Mouse (Mus musculus) forebrain, embryonic 10.5 days (tissue): ENCODE measurements around the gene Pdia5. TPM values are rescaled to one million over a fixed set of nuclear protein-coding genes. Genes with fewer than 3 reads are reported as not detected.

Source experiments
- DNase-seq: peaks from one replicate; pipeline ENCODE4 v3.0.0-alpha.2; 2017; ENCODE audit warnings: low spot score; ENCODE audit errors: extremely low spot score
- H3K27ac ChIP-seq: fragments of 300-500 bp; sonication (generic); 2 replicates; pipeline ENCODE4 v1.5.1; 2016; ENCODE audit warnings: mild to moderate bottlenecking
- H3K27me3 ChIP-seq: fragments of 300-500 bp; sonication (generic); 2 replicates; pipeline ENCODE4 v1.6.1; 2016; ENCODE audit warnings: mild to moderate bottlenecking; ENCODE audit not compliant: poor library complexity, severe bottlenecking
- H3K36me3 ChIP-seq: fragments of 300-500 bp; sonication (generic); replicated peaks from 2 replicates; pipeline ENCODE4 v1.6.1; 2016; ENCODE audit warnings: mild to moderate bottlenecking, moderate library complexity
- H3K4me1 ChIP-seq: fragments of 300-500 bp; sonication (generic); 2 replicates; pipeline ENCODE4 v1.6.1; 2016
- H3K4me3 ChIP-seq: fragments of 300-500 bp; sonication (generic); 2 replicates; pipeline ENCODE4 v1.5.1; 2016; ENCODE audit warnings: mild to moderate bottlenecking, moderate library complexity
- H3K9me3 ChIP-seq: fragments of 300-500 bp; sonication (generic); 2 replicates; pipeline ENCODE4 v1.6.1; 2016; ENCODE audit warnings: mild to moderate bottlenecking, moderate library complexity
- WGBS: fragments of 180-500 bp; shearing (Covaris S2); methylation state at CpG from one replicate; pipeline ENCODE4 v1.1.7; 2016; 5-methylcytosine and 5-hydroxymethylcytosine counted together
- polyA plus RNA-seq: library from polyadenylated mRNA; unstranded; fragments of >200 nt; fragmentation: Nextera tagmentation; extraction: Ambion mirVana; gene quantifications from 2 replicates; pipeline ENCODE4 v1.2.1, GENCODE M21; 2016

Gene Pdia5
- polyA plus RNA-seq, 1 experiment from 2014 or later: 19.1 TPM

DNA sequence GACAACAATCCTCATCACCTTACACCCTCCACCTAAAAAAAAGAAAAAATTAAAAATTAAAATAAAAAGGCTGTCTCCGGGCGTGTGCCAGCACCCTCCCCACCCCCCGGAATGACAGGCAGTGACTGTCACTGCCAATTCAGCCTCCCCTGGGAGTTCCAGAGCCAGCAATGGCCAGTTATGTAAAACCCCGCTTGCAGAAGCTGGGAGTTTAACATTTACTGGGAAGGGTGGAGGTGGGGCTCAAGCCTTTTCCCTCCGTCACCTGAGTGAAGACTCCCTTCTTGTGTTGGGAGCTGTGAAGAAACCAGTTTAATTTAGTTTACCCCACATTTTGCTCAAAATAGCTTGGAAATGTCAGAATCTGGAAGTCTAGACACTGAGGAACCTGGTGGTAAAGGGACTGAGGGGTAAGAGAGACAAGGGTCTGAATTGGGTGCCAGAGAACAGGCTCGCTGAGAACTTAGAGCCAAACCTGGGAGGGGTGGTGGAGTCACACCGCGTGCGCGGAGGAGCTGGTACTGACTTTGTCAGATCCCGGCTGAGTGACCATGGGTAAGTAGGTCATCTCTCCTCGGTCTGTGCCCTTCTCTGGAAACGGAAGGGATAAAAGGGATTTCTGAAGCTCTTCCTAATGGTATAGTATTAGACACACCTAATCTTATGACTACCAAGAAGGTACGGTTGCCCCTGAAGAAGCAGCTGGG, 18.0 kb downstream of the Pdia5 start:
- Histone ChIP-seq H3K9me3 (no peaks in the 10 kb centered on the region), H3K4me3 (no peak overlapping the region), H3K27me3 (no peaks in the 10 kb centered on the region), H3K4me1 (0 out of 2 replicates have a peak, but pooled peaks cover 9% of the 10 kb centered on the region), H3K27ac (no peak overlapping the region), H3K36me3 (peaks cover 6% of the 10 kb centered on the region; the same call in 1 of the 2 replicates)
- no peak for DNase-seq
- WGBS: 92% methylated on average over 14 of the region's 14 CpGs

DNA sequence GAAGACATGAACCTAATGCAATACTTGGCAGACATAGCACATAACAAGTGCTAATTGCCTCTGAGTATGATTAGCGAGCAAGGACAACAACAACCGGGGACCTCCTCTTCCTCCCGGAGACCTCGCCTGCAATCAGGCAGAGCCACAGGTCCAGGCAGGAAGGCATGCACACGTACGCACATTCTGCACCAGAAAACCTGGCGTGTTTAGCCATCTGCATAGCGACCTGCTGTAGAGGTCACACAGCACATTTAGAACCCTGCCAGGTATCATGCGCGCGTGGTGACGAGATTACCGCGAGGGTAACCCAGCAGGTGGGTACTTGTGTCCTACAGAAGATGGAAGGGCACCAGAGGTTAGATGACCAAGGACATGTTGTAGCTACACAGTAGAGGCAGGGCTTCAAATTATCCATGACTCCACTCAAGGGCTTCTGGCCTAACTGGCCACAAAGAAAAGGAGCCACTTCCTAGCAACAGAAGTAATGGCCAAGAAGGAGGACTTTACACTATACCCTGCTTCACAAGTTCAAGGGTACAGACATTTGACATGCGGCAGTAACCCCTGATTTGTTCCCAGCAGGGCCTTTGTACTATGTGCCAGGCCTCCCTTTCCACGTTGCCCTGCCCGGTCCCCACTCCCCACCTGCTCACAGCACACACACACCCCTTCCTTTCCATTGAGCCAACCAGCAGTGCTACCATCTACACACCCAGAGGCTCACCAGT, 18.7 kb downstream of the Pdia5 start:
- Histone ChIP-seq H3K4me1 (0 out of 2 replicates have a peak, but pooled peaks cover 9% of the 10 kb centered on the region), H3K27ac (no peak overlapping the region), H3K27me3 (no peaks in the 10 kb centered on the region), H3K4me3 (no peak overlapping the region), H3K9me3 (no peaks in the 10 kb centered on the region), H3K36me3 (peaks cover 6% of the 10 kb centered on the region; the same call in 1 of the 2 replicates)
- DNase-seq: no peak
- 95% methylated on average over 17 of the region's 17 CpGs for WGBS

- no peaks in the 10 kb centered on the region for H3K9me3 ChIP-seq
- no peak overlapping the region for H3K27ac ChIP-seq
- no peak for DNase-seq
- H3K36me3 ChIP-seq: peaks cover 8% of the 10 kb centered on the region; the same call in 1 of the 2 replicates
- peaks cover 12% of the 10 kb centered on the region for H3K4me1 ChIP-seq
- WGBS: 85% methylated on average over 8 of the region's 8 CpGs
- H3K27me3 ChIP-seq: no peaks in the 10 kb centered on the region
- no peak overlapping the region for H3K4me3 ChIP-seq
Measured at GRCm38 (mm10) chr16:35470983-35471382, 19.7 kb downstream of the Pdia5 start.

GRCm38 (mm10) chr16:35470096-35470495, 20.6 kb downstream of the Pdia5 start:
- H3K36me3 ChIP-seq: peaks cover 12% of the 10 kb centered on the region; the same call in 1 of the 2 replicates
- H3K27ac ChIP-seq: no peak overlapping the region
- no peak overlapping the region for H3K4me3 ChIP-seq
- DNase-seq: no peak
- no peaks in the 10 kb centered on the region for H3K27me3 ChIP-seq
- WGBS: 91% methylated on average over 8 of the region's 8 CpGs
- peaks cover 21% of the 10 kb centered on the region for H3K4me1 ChIP-seq
- H3K9me3 ChIP-seq: no peaks in the 10 kb centered on the region

DNA sequence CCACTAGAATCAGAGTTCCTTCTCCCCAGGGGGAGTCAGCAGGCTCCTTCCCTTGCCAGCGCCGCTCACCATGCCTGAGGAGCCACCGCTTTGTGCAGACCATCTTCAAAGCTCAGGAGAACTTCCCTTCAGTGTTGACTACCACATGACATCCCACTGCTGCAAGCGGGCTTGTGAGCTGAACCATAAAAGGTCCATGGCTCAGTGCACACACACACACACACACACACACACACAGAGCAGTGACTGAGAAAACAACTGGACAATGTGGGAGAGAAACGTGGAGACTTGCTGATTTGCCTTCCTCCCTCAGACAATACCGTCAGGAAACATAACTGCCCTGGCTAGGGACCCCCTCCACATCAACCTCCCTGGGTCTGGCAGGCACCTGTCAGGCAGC, 21.7 kb downstream of the Pdia5 start:
- H3K4me1 ChIP-seq: peaks cover 31% of the 10 kb centered on the region
- DNase-seq: no peak
- H3K27me3 ChIP-seq: no peaks in the 10 kb centered on the region
- H3K27ac ChIP-seq: no peak overlapping the region
- H3K36me3 ChIP-seq: peaks cover 12% of the 10 kb centered on the region; the same call in 1 of the 2 replicates
- 85% methylated on average over 6 of the region's 6 CpGs for WGBS
- H3K9me3 ChIP-seq: no peaks in the 10 kb centered on the region
- H3K4me3 ChIP-seq: no peak overlapping the region

DNA sequence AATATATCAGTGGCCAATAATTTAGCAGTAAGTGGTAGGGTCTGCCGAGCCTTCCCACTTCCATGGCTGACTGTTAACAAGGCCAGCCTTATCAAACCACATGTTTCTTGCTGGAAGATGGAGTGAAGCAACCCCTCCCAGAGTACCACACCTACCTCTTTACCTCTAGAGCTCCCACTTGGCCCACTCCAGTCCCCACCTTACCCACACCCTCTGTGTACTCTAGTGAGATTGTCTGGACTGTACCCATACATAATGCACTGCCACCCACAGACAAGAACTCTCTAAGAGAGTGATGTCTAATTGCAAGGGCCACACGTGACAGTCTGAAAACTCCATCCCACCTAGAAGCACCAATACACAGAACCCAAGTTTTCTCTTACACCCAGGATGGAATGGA, 23.6 kb downstream of the Pdia5 start:
- H3K4me1 ChIP-seq: peaks cover 43% of the 10 kb centered on the region
- H3K4me3 ChIP-seq: no peak overlapping the region
- WGBS: 84% methylated on average over 2 of the region's 2 CpGs
- H3K27me3 ChIP-seq: no peaks in the 10 kb centered on the region
- peaks cover 29% of the 10 kb centered on the region for H3K36me3 ChIP-seq
- no peak overlapping the region for H3K27ac ChIP-seq
- H3K9me3 ChIP-seq: no peaks in the 10 kb centered on the region
- DNase-seq: no peak

DNA sequence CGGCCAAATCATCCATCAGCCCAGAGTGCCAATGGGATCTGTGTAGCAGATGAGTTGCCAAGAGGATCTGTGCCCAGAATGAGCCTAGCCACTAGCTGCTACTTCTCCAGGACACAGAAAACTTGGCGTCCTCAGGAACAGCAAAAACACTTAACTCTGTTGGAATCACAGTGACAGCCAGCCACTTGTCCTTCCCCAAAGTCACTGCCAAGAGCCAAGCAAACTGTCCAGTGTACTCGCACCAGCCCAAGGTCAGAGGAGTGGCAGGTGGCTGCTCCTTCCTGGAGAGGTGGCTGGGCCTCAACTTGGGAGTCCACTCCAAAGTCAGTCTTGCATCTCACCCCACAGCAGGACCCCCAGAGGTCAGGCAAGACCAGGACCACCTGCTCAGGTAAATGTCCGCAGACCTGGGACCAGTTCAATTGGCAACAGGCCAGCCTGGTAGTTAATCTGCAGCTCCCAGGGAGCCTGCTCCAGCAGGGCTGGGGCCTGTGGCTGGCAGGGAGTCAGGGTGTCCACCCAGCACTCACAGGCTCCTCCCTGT, 24.8 kb downstream of the Pdia5 start:
- Histone ChIP-seq H3K9me3 (no peaks in the 10 kb centered on the region), H3K36me3 (peaks cover 41% of the 10 kb centered on the region), H3K4me3 (no peak overlapping the region), H3K27me3 (no peaks in the 10 kb centered on the region), H3K27ac (no peak overlapping the region; the same call in 1 of the 2 replicates), H3K4me1 (peaks cover 36% of the 10 kb centered on the region)
- DNase-seq: no peak
- 82% methylated on average over 4 of the region's 4 CpGs for WGBS

DNA sequence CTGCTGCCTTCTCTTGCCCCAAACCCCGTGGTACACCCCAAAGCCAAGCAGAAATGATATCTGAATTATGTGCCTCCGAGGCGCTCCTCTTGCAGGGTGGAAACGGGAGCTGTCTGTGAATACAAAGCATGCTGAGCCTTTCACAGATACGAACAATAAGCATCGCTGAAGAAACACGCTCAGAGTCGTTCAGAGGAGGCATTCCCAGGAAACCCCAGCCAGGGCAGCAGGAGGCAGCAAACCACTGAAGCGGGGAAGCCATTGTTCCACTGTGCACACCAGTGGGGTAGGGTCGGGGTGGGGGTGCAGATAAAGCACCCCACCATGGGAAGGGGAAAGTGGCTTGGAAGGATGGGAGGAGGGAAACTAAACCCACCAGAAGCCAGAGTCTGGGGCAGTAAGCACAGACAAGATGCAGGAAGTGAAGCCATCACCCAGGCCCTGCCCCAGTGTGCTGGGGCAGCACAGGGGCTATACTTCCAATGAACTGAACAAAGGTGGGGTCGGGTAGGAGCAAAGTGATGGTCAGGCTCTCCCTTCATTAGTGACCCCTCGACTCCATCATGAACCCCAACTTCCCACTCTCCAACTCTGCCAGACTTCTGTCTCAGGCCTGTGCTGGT, 25.9 kb downstream of the Pdia5 start:
- DNase-seq: peak; percentile 34
- Histone ChIP-seq H3K27me3 (no peaks in the 10 kb centered on the region), H3K4me3 (no peak overlapping the region; the same call in 1 of the 2 replicates), H3K9me3 (no peaks in the 10 kb centered on the region), H3K27ac (peak overlapping the region; percentile 84), H3K36me3 (peaks cover 41% of the 10 kb centered on the region), H3K4me1 (peaks cover 36% of the 10 kb centered on the region)
- WGBS: 29% methylated on average over 12 of the region's 12 CpGs

GRCm38 (mm10) chr16:35463708-35464107, 27.0 kb downstream of the Pdia5 start:
- Histone ChIP-seq H3K27ac (peak overlapping the region; percentile 84; the same call in 1 of the 2 replicates), H3K4me1 (peaks cover 42% of the 10 kb centered on the region), H3K27me3 (no peaks in the 10 kb centered on the region), H3K9me3 (no peaks in the 10 kb centered on the region), H3K36me3 (peaks cover 41% of the 10 kb centered on the region), H3K4me3 (no peak overlapping the region)
- 92% methylated on average over 10 of the region's 10 CpGs for WGBS
- no peak for DNase-seq

- Histone ChIP-seq H3K9me3 (no peaks in the 10 kb centered on the region), H3K4me3 (no peak overlapping the region), H3K27ac (no peak overlapping the region), H3K27me3 (no peaks in the 10 kb centered on the region), H3K36me3 (peaks cover 41% of the 10 kb centered on the region), H3K4me1 (peaks cover 42% of the 10 kb centered on the region)
- no peak for DNase-seq
- WGBS: 88% methylated on average over 7 of the region's 7 CpGs
Measured at GRCm38 (mm10) chr16:35462955-35463354, 27.7 kb downstream of the Pdia5 start.

GRCm38 (mm10) chr16:35459584-35459983, 31.1 kb downstream of the Pdia5 start:
- peaks cover 26% of the 10 kb centered on the region for H3K4me1 ChIP-seq
- H3K4me3 ChIP-seq: no peak overlapping the region
- H3K27me3 ChIP-seq: no peaks in the 10 kb centered on the region
- H3K36me3 ChIP-seq: peaks cover 59% of the 10 kb centered on the region
- 33% methylated on average over 7 of the region's 7 CpGs for WGBS
- peak overlapping the region; percentile 66 for H3K27ac ChIP-seq
- no peak for DNase-seq
- H3K9me3 ChIP-seq: no peaks in the 10 kb centered on the region

DNA sequence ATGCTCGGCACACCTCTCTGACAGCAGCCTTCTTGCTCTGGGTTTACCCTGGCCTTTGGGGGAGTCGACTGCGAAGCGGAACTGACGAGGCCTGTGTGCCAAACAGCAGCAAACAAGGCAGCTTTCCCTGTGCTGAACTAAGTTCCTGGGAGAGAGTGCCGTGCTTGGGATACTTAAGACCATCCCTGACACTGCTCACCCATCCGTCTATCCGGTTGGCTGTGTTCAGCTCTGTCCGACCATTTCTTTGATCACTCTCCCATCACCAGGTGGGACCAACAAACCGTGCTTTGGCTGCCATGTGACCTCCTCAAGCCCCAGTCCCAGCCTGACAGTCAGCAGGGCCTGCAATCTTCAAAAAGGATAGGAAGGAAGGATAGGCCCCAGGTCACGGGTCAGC, 32.4 kb downstream of the Pdia5 start:
- no peak overlapping the region for H3K4me3 ChIP-seq
- peaks cover 13% of the 10 kb centered on the region for H3K4me1 ChIP-seq
- no peaks in the 10 kb centered on the region for H3K9me3 ChIP-seq
- H3K27me3 ChIP-seq: no peaks in the 10 kb centered on the region
- 85% methylated on average over 11 of the region's 11 CpGs for WGBS
- no peak overlapping the region for H3K27ac ChIP-seq
- peaks cover 59% of the 10 kb centered on the region for H3K36me3 ChIP-seq
- no peak for DNase-seq
